Mouse (Mus musculus) myocyte (in vitro differentiated cells): ENCODE measurements around the gene Dok7. TPM values are rescaled to one million over a fixed set of nuclear protein-coding genes. Genes with fewer than 3 reads are reported as not detected.
A peak's percentile ranks its signal among the peaks of the same experiment; 100 is the strongest.

ENCODE experiments used
- H3K27me3 ChIP-seq: one replicate; pipeline ENCODE4 v1.6.1; 2011; ENCODE audit not compliant: control insufficient read depth, insufficient read depth, insufficient read length
- H3K36me3 ChIP-seq: one replicate; pipeline ENCODE4 v1.6.1; 2011; ENCODE audit not compliant: control insufficient read depth, insufficient read depth
- H3K4me2 ChIP-seq: one replicate; pipeline ENCODE4 v1.6.1; 2011; ENCODE audit warnings: low read depth, control low read depth
- H3K4me3 ChIP-seq: one replicate; pipeline ENCODE4 v1.5.1; 2011; ENCODE audit warnings: mild to moderate bottlenecking, control low read depth, moderate library complexity
- H3K79me2 ChIP-seq: one replicate; pipeline ENCODE4 v1.6.1; 2011; ENCODE audit not compliant: control insufficient read depth, insufficient read depth
- H3ac ChIP-seq: one replicate; pipeline ENCODE4 v1.6.1; 2011; ENCODE audit not compliant: control insufficient read depth, insufficient read length
- CEBPB ChIP-seq: IDR thresholded peaks from 2 replicates; pipeline ENCODE4 v1.6.1; 2011; ENCODE audit warnings: mild to moderate bottlenecking, moderate library complexity; ENCODE audit not compliant: poor library complexity, insufficient read depth, severe bottlenecking
- E2F4 ChIP-seq: IDR thresholded peaks from one replicate; pipeline ENCODE4 v1.6.1; 2011; ENCODE audit warnings: mild to moderate bottlenecking, control low read depth, moderate library complexity; ENCODE audit not compliant: insufficient read depth
- MAX ChIP-seq: IDR thresholded peaks from one replicate; pipeline ENCODE4 v1.6.1; 2011; ENCODE audit warnings: low read depth, mild to moderate bottlenecking, control low read depth
- MYOD1 ChIP-seq, 3 experiments: IDR thresholded peaks; one replicate each; pipeline ENCODE4 v1.6.1; 2011; ENCODE audit warnings: control low read depth in 2 of 3, low read depth in 2 of 3, mild to moderate bottlenecking in 2 of 3, moderate library complexity in 1 of 3; ENCODE audit not compliant: insufficient read length in 2 of 3, control insufficient read depth in 1 of 3
- MYOG ChIP-seq, 3 experiments: IDR thresholded peaks; one replicate each; pipeline ENCODE4 v1.6.1; 2011; ENCODE audit warnings: control low read depth in 2 of 3, low read depth in 2 of 3, mild to moderate bottlenecking in 2 of 3; ENCODE audit not compliant: insufficient read length in 2 of 3, control insufficient read depth in 1 of 3, insufficient read depth in 1 of 3
- POLR2A ChIP-seq: IDR thresholded peaks from one replicate; pipeline ENCODE4 v1.6.1; 2011; ENCODE audit warnings: low read depth, mild to moderate bottlenecking, control low read depth, moderate library complexity; ENCODE audit not compliant: insufficient read length
- POLR2AphosphoS2 ChIP-seq: IDR thresholded peaks from one replicate; pipeline ENCODE4 v1.6.1; 2011; ENCODE audit warnings: low read depth, control low read depth; ENCODE audit not compliant: insufficient read length
- REST ChIP-seq: IDR thresholded peaks from one replicate; pipeline ENCODE4 v1.6.1; 2011; ENCODE audit warnings: mild to moderate bottlenecking, control low read depth, moderate library complexity; ENCODE audit not compliant: insufficient read depth, insufficient read length
- SRF ChIP-seq: IDR thresholded peaks from one replicate; pipeline ENCODE4 v1.6.1; 2011; ENCODE audit warnings: low read depth; ENCODE audit not compliant: control insufficient read depth, insufficient read length
- TCF12 ChIP-seq: IDR thresholded peaks from one replicate; pipeline ENCODE4 v1.6.1; 2011; ENCODE audit warnings: mild to moderate bottlenecking, control low read depth; ENCODE audit not compliant: poor library complexity, insufficient read depth, severe bottlenecking
- TCF3 ChIP-seq: IDR thresholded peaks from one replicate; pipeline ENCODE4 v1.6.1; 2011; ENCODE audit warnings: low read depth, control low read depth; ENCODE audit not compliant: insufficient read length
- USF1 ChIP-seq: IDR thresholded peaks from one replicate; pipeline ENCODE4 v1.6.1; 2011; ENCODE audit warnings: low read depth, mild to moderate bottlenecking, control low read depth, moderate library complexity
- polyA plus RNA-seq: library from polyadenylated mRNA; unstranded; fragments of >200 nt; fragmentation: generic; extraction: Trizol; gene quantifications from one replicate; pipeline ENCODE4 v1.2.1, GENCODE M21; 2012; ENCODE audit warnings: missing spikeins

Gene Dok7
- polyA plus RNA-seq, 1 experiment: 49.5 TPM

DNA sequence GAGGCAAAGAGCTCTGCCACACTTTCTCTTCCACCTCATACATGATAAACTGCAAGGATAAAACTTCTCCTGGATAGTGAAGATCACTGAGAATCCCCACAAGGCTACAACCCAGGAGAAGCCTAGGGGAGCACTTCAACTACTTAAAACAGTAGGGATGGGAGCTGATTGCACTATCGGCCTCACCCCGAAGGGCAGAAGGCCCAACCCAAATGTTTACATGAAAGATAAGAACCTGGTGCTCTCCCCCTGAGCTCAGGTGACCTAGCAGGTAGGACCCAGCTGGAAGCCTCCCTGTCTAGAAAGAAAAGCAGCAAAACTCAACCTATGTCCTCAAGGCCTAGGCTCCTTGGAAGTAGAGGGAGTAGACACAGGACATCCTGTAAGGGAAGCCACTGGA is 47.0 kb downstream of the Dok7 start:
- TF ChIP-seq MYOD1 (IDR thresholded peaks at IDR 0.05; ENCODE audit: control insufficient read depth in 1 of 3, insufficient read length in 2 of 3, low read depth in 2 of 3) (no peak), USF1 (no peak), POLR2A (no peak), TCF12 (no peak), SRF (no peak), TCF3 (no peak), MYOG (IDR thresholded peaks at IDR 0.05; ENCODE audit: control insufficient read depth in 1 of 3, insufficient read depth in 1 of 3, insufficient read length in 2 of 3, low read depth in 2 of 3) (no peak)
- Histone ChIP-seq H3ac (no peak overlapping the region), H3K36me3 (peaks cover 13% of the 10 kb centered on the region), H3K4me2 (no peak overlapping the region), H3K79me2 (peaks cover 4% of the 10 kb centered on the region), H3K4me3 (no peak overlapping the region), H3K27me3 (peaks cover 7% of the 10 kb centered on the region)

DNA sequence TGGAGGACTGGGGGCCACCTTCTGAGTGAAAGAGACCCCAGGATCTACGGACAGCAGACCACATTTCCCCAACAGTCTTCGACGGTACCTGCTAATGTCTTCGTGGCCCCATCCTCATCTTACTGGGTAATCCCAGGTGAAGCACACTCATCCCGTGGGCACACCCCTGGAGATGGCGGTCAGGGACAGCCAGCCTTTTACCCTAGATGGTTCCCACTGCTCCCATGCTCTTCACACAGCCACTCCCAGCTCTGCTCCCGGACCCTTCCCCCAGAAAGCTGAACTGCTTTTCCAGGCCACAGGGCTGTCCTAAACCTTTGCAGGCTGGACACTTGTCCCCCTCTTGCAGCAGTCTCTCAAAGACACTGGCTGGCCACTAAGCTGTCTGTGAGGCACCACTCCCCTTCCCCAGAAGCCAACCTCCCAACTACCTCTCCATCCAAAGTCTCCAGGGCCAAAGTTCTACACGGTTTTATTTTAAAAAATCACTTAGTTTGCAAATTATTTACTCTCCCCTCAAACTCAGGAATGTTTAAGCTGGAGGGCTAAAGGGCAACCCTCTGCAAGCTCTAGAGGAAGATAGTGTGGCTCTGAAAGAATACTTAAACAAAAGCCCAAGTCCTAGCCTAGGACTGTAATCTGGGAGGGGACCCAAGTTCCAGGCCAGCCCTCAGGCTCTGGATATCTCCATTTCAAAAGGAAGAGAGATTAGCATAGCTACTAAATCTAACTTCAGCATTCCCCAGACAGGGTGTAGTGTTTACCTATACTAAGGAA is 47.8 kb downstream of the Dok7 start:
- H3ac ChIP-seq: peak overlapping the region; percentile 12

DNA sequence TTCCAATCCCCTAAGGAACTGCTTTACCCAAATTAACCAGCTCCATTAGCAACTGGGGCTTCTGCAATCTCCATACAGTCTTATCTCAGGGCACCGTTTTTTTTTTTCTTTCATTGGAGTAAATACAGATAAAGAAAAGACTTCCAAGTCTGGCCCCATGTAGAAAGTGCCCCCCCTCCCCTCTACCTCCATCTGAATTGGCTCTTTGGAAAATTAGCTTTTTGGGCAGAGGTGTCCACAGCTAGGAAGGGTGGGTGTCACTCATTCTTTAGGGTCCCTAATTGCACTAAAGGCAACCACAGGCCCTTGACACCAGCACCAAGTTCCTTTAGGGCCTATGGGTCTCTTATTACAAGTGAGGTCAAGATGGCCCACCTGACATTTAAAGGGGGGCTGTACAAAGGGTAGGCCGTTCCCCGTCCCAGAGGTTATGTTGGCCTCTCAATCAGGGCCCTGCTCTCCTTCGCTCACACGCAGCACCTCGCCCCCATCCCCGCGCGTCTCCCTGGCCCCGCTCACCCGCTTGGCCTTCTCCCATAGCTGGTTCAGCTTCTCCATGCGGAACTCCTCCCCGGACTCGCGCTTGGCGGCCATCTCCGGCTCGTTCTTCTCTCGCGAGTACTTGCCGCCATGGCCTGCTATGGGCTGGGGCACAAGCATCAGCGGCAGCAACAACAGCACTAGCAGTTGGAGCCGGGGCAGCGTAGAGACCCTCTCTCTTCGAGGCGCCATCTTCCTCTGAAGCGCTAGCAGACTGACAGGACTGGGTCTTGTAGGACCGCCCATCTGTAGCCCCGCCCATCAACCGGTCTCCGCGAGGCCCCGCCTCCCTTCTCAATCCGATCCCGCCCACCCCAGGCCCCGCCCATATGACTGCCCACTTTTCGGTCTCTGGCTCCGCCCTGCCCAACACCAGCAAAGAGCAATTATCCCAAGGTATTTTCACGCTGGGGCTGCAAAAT is 48.7 kb downstream of the Dok7 start, which contains the start of gene Lrpap1:
Lrpap1 (minus strand) TSS at position 807 of the 962 bp plus-strand sequence.
- Histone ChIP-seq H3K4me3 (peak within 1 kb of the TSS; percentile 57), H3K79me2 (peaks cover 4% of the 10 kb centered on the region), H3K4me2 (peak within 1 kb of the TSS; percentile 90), H3K36me3 (peaks cover 13% of the 10 kb centered on the region), H3ac (peak within 1 kb of the TSS; percentile 12), H3K27me3 (peaks cover 11% of the 10 kb centered on the region)
- TF ChIP-seq MYOD1 (IDR thresholded peaks at IDR 0.05; ENCODE audit: control insufficient read depth in 1 of 3, insufficient read length in 2 of 3, low read depth in 2 of 3): no peak
- TF ChIP-seq MYOG (IDR thresholded peaks at IDR 0.05; ENCODE audit: control insufficient read depth in 1 of 3, insufficient read depth in 1 of 3, insufficient read length in 2 of 3, low read depth in 2 of 3): no peak
- no peak for TF ChIP-seq SRF
- TF ChIP-seq POLR2AphosphoS2: peak; percentile 93
- no peak for TF ChIP-seq MAX
- TF ChIP-seq REST: no peak
- peak; percentile 95 for TF ChIP-seq POLR2A
- TF ChIP-seq TCF3: no peak
- TF ChIP-seq E2F4: no peak
- TF ChIP-seq CEBPB: no peak
- TF ChIP-seq TCF12: no peak
- no peak for TF ChIP-seq USF1

More for the DNA sequence above, 47.8 kb downstream of the Dok7 start:
- peak overlapping the region; percentile 90 for H3K4me2 ChIP-seq
- TF ChIP-seq MAX: no peak
- TF ChIP-seq POLR2A: no peak
- no peak for TF ChIP-seq USF1
- no peak for TF ChIP-seq REST
- no peak for TF ChIP-seq TCF3
- TF ChIP-seq POLR2AphosphoS2: no peak
- no peak for TF ChIP-seq TCF12
- TF ChIP-seq E2F4: no peak
- H3K79me2 ChIP-seq: peaks cover 4% of the 10 kb centered on the region
- peaks cover 7% of the 10 kb centered on the region for H3K27me3 ChIP-seq
- H3K36me3 ChIP-seq: peaks cover 13% of the 10 kb centered on the region
- H3K4me3 ChIP-seq: peak overlapping the region; percentile 57

DNA sequence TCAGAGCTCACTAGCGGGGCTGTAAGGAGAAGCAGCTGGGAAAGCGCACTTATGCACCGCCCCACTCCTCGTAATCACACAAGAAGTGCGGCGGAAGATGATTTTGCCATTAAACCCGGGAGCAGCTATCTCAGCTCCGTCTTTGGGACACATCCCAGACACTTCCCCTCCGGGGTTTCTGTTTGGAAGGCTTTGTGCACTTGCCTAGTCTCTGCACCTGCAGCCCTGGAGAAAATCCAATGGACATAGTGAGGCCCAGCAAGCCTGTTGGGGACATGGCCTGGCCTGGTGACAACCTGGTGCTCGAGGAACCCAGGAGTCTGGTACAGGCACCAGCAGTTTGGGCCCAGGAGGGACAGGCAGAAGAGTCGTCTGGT is 49.3 kb downstream of the Dok7 start:
- Histone ChIP-seq H3K4me3 (peak overlapping the region; percentile 57), H3K79me2 (peaks cover 4% of the 10 kb centered on the region), H3K36me3 (peaks cover 11% of the 10 kb centered on the region), H3ac (peak overlapping the region; percentile 12), H3K27me3 (peaks cover 11% of the 10 kb centered on the region), H3K4me2 (peak overlapping the region; percentile 73)
- TF ChIP-seq TCF3: no peak
- no peak for TF ChIP-seq SRF
- no peak for TF ChIP-seq CEBPB
- no peak for TF ChIP-seq MYOG (IDR thresholded peaks at IDR 0.05; ENCODE audit: control insufficient read depth in 1 of 3, insufficient read depth in 1 of 3, insufficient read length in 2 of 3, low read depth in 2 of 3)
- no peak for TF ChIP-seq TCF12
- no peak for TF ChIP-seq MYOD1 (IDR thresholded peaks at IDR 0.05; ENCODE audit: control insufficient read depth in 1 of 3, insufficient read length in 2 of 3, low read depth in 2 of 3)
- TF ChIP-seq POLR2AphosphoS2: no peak
- no peak for TF ChIP-seq POLR2A
- TF ChIP-seq MAX: no peak
- TF ChIP-seq REST: no peak
- TF ChIP-seq USF1: no peak
- no peak for TF ChIP-seq E2F4

DNA sequence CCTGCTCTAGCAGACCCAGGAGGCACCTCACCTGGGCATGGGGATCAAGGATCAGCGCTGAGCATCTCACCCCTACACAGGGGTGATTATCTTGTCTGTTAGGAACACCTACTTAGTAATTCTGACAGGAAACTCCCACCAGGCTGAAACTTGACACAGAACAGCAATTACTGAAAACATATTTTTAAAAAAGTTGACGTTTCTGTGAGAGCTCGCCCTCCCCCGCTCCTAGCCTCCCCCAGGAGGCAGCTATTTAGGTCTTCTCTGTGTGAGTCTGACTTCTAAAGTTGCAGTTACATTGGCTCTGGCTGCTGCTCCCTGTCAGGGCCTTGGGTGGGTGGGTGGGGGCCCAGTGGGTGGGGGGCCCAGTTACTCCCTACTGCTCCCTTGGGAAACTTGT is 55.9 kb downstream of the Dok7 start:
- Histone ChIP-seq H3K4me2 (no peak overlapping the region), H3K27me3 (peaks cover 23% of the 10 kb centered on the region), H3K79me2 (no peaks in the 10 kb centered on the region), H3K36me3 (no peaks in the 10 kb centered on the region), H3ac (no peak overlapping the region), H3K4me3 (no peak overlapping the region)
- TF ChIP-seq POLR2AphosphoS2: no peak
- no peak for TF ChIP-seq E2F4
- no peak for TF ChIP-seq MAX
- TF ChIP-seq MYOG (IDR thresholded peaks at IDR 0.05; ENCODE audit: control insufficient read depth in 1 of 3, insufficient read depth in 1 of 3, insufficient read length in 2 of 3, low read depth in 2 of 3): no peak
- no peak for TF ChIP-seq MYOD1 (IDR thresholded peaks at IDR 0.05; ENCODE audit: control insufficient read depth in 1 of 3, insufficient read length in 2 of 3, low read depth in 2 of 3)
- TF ChIP-seq CEBPB: no peak
- no peak for TF ChIP-seq USF1
- TF ChIP-seq TCF12: no peak
- no peak for TF ChIP-seq TCF3
- no peak for TF ChIP-seq REST
- TF ChIP-seq POLR2A: no peak
- no peak for TF ChIP-seq SRF
